Mouse (Mus musculus): ENCODE data around the gene Olfr523.

Olfr523 gene

DNA sequence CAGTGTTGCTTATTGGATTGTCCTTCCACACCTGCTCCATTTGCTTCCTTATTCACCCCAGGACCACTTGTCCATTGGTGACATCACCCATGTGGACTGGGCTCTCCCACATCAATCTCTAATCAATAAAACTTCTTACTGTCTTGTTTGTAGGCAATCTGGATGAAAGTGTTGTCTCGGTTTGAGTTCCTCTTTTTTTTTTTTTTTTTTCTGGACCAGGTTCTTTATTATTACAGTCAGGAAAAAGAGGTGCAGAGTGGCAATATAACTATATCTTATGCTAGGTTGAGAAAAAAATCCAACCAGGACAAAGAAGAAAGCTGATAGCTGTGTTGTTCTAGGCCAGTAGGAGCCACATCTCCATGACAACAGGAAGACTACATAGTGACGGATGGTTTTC lies 7.7 kb downstream of the Olfr523 start:
- no peak for DNase-seq (ENCODE audit: low read depth)

DNA sequence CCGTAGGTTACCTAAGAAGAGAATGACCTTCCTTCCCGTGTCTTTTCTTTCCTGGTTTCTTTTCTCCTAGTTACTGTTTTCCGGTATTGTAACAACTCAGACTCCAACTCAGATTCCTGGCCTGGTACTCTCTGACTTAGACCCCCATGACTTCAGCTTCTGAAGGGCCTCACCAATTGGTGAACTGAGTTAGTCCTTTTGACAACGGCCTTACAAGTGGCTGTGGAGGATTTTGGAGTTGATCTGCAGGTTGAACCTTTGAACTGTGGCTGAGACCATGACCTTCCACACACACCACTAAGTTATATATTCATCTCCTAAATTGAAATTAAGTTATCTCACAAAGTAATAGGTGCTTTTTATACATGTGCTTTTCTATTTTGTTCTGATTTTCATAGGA lies 11.2 kb downstream of the Olfr523 start:
- no peak for DNase-seq (ENCODE audit: low read depth)

DNA sequence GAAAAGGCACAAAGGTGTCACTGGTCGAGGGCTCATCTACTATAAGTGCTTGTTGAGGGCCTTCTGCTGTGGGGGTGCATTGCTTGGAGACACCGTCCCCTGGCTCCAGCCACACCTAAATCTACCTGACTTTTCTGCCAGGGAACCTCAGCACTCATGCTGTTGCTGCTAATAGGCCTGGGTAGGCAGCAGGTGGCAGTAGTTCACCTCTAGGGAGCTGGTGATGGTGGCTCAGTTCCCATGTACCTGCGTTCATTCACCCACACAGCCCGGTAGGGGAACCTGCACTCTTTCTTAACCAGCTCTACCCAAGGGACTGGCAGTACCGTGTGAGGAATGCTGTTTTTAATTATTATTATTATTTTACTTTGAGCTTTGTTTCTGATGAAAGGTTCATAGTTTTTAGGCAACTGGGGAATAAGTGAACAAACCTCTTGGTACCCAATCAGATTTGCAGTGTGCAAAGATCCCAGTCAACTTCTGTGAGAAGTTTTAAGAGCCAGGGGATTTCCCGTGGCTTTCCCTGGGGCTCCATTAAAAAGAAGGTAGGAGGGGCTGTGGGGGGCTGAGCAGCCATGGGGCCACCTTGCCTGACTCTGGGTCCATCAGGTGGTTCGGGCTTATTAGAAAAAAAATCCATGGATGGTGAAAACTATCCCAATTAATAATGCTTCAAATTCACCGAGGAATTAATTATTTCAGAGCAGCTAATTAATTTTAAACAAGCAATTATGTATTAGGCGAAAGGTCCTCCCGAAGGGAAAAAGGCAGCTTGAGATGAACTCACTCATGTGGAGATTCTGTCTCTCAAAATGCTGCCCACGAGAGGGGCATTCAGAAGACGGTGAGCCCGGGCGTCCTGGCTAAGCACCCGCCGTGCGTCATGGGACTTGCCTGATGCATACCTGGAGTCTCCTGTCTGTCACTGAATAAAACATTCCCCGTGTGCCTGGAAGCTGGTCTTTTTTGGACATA lies 13.9 kb downstream of the Olfr523 start:
- no peak for DNase-seq (ENCODE audit: low read depth)

DNA sequence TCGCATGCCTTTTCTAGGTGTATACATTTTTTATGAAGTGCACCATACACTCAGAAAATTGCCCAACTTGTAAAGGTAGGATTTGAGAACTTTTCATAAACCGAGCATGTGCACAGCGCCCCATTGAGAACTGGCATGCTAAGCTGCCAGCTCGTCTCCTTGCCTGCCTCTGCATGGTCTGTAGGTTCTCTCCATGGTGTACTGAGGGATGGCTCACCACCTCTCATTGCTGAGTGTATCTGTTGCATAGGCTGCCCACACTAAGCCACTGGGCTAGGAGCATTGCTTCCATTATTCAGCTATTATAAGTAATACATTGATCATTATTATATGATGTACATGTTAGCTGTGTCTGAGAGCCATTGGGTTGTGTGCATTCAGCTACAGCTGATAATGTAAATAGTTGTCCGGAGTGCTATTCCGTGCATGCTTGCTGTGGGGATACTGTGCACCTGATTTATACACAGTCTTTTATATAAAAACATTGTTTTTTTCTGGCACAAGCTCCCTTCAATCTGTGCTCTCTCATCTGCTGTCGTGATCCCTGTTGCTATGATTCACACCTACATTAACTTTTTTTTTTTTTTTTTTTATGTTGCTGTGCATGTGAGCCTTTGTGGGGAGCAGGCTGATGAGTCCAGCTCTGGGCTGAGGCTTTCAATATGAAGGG lies 14.8 kb downstream of the Olfr523 start:
- no peak for DNase-seq (ENCODE audit: low read depth)

DNA sequence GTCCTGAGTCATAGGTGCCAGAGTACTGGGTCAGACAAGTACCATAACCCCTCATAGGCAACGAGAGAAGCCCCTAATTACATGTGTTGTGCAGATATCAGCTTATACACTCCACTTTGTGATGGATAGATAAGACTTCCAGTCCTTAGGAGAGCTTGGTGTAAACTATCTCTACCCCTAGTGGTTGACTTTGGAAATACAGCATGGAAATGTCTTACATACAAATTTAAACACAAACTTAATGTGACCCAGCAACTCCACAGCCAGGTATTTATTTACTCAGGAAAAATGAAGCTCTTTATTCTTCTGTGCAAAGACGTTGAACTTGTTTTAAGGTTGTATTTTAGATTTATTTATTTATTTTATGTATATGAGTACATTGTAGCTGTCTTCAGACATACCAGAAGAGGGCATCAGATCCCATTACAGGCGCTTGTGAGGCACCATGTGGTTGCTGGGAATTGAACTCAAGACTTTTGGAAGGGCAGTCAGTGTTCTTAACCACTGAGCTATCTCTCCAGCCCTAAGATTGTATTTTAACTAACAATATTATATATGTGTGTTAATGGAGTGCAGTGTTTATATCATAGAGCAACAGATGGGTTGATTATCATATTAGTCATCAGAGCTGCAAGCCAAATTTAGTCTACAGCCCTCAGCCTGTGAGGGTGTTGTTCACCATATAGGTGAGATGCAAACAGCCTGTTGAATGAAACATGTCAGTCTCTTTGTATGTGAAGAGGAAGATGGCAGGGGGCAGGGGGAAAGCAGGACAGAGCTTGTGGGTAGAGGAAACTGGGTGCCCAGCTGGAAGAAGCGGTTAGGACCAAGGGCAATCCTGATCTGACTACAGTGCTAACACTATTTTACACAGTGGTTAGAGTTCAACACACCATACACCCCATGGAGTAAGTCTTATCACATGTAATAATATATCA lies 15.6 kb downstream of the Olfr523 start:
- DNase-seq (ENCODE audit: low read depth) = peak; percentile 70

DNA sequence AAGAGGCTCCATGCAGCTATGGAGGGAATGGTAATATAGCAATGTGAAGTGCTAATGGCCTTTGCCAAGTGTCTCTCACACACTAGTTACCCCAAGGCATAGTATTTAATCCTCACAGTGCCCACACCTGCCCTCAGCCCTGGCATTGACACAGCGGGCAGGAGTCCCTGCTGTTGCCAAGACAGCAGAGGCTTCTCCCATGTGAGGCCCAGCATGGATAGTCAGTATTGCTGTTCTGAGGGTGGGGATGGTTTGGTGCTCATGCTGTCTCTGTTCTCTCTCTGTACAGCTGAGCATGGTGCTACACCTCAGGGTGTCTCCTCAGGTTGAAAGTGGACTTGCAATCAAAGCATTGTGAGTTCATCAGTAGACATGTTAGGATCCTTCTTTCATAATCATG lies 17.4 kb downstream of the Olfr523 start:
- no peak for DNase-seq (ENCODE audit: low read depth)

DNA sequence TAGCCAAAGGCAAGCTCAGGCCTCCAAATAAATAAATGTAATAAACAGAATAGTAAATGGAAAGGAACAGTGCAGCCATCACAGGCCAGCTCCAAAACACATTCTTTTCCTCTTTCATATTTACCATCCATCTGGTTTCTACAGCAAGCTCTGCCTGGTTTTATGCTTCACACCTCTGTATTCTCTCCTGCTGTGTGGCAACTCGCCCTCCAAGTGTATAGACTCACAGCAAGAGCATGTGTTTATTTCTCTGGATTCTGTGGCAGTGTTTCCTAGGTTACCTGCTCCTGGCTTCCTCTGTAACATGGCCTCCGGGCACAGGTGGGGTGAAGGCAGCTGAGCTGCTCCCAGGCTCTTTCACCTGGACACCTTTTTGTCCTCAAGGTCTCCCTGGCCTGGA lies 19.4 kb downstream of the Olfr523 start:
- no peak for DNase-seq (ENCODE audit: low read depth)

DNA sequence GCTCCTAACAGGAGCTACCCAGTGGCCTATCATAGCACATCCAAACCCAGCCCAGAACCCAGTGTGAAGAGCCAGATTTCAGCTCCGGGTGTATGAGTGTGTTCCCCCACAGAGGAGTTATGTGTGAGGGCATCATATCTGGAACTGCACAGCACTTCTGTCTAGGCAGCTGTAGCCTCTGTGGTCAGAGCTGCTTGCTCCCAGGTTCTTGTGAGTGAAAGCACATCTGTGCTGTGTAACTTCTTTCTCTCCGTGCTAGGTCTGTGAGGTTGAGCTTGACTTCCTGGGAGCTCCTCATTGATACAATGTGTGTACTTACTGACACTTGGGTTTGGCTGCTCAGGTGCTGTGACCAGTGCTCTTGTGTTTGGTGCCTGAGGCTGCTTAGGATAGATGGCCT lies 19.8 kb downstream of the Olfr523 start:
- DNase-seq (ENCODE audit: low read depth) = no peak

DNA sequence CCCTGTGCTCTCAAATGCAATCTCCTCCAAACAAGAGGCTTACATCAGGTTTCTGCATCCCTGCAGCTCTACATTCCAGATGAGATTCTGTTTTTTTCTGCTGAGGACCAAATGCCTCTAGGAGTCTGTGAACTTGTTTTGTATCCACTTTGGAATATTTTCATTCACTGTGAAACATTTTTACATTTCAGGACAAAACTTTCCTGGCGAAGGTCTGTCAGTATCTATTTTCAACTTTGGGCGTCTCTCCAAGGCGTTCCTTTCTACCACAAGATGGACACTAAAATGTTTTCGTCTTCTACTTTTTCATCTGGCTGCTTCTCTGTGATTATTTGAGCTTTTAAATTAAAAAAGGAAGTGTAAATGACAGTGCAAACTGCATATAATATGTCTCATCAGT lies 21.0 kb downstream of the Olfr523 start:
- DNase-seq (ENCODE audit: low read depth) = no peak

DNA sequence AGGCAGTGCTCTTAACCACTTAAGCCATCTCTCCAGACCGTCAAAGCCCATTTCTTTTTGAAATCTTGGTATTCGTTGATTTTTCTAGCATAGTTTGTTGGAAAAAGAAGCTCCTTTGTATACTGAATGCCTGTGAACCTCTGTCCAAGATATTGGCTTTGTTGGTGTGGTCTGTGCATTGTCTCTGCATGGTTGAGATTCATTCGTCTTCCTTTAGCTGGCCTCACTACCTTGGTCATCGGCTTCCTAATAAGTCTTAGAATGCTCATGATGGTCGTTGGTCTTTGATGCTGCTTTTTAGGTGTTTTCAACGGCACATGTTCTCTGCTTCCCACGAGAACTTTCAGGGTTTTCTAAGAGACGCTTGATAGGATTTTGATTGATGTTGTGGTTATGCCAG lies 23.0 kb downstream of the Olfr523 start:
- no peak for DNase-seq (ENCODE audit: low read depth)

DNA sequence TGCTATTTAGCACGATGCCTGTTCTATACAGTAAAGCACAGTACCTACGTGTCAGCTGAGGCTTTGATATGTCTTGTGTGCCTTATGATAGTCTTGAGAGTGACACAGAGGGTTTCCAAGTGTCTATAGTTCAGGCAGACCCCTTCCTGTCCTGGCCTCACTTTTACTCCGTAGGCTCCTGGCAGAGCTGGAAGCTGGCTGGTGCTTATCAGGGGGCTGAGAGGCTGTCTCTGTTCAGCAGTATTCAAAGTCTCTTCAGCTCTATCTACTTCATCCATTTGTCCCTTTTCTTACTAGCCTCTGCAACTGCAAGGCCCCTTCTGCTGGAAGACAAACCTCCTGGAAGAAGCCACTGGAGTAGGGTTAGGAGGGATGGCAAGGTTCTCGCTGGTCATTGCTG lies 28.1 kb downstream of the Olfr523 start:
- no peak for DNase-seq (ENCODE audit: low read depth)

DNA sequence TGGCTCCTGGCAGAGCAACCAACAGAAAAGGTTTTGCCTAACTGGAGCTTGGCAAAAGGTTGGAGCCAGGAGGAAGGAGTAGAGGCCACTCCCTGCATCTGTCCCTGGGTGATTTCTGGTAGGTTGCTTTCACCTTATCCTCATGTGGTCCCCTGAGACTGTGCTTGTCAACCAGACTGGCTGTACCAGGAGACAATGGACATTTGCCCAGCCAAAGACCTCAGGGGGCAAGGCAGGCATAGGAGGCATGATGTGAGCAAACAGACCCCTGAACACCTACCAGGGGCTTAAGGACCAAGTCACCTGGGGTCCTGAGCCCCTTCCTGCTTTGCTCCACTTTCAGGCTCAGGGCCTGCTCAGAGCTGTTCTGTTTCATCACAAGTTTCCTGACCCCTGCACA lies 32.8 kb downstream of the Olfr523 start, which contains the start of gene Olfr524:
Gene Olfr524, minus strand, starts transcription at position 101 of the 400 bp plus-strand sequence.
- no peak for DNase-seq (ENCODE audit: low read depth)

DNA sequence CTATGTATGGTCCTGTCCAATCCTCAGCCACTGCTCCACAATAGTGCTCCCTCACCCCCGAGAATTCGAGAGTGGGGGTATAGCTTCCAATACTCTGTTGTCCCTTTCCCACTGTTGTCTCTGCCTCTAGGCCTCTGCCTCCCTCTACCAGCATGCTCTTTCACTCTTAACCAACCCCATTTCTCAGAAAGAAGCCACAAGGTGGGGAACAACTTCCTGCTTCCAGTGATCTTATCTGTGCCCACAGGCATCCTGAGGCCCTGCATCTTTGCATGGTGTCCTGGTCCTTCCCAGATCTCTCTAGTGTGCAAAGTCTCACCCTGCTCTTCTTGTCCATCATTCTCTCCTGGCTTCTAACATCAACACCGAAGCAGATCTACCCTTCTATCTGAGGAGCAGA lies 33.9 kb downstream of the Olfr523 start:
- no peak for DNase-seq (ENCODE audit: low read depth)

DNA sequence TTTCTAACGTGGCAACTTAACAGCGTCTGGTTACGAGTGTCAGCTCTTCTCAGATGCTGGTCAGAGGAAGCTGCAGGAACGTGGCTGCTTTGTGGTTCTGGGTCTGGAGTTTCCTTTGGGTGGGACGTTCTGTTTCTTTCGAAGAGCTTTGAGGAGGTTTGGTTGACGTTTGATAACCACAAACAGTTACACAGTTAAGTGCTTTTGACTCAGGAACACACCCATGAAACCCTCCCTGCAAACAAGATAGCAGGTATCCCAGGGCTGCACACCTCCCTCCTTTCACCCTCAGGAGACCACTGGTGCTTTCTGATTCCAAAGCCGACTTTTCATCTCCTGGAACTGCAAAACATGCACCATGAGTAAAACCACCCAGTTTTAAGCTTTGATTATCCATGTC lies 35.1 kb downstream of the Olfr523 start:
- DNase-seq (ENCODE audit: low read depth) = peak; percentile 63

DNA sequence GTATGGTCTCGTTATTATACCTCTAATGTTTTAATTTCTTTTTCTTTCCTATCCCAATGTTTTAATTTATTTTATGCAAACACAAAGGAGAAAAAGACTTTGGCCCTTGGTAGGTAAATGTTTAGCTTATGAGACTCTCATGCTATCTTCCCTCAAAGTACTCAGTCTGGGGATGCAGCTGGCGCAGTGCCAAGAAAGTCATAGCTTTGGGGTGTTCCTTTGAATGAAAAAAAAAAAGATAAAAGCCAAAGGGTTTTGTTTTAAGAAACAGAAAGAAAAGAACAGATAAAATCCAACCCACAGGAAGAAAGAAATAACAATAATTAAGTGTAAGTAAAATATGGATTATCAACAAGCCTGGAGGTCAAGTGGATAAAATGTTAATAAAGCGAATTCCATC lies 35.7 kb downstream of the Olfr523 start:
- DNase-seq (ENCODE audit: low read depth) = peak; percentile 64

DNA sequence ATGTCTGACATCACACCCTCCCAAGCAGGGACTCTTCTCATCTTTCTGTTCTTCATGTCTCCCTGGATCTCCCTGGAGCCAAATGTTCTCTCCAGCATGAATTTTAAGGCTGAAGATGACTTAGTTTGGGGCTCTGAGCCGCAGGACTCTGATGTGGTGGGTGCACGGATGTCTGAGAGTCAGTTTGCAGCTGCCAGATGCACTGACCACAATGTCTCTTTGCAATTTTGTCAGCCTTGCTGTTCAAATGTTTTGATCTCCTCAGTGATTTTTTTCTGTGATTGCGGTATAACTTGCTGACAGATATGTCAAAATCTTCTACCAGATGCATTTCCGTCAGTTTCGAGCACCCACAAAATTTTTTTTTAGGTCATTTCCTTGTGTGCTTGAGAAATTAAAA lies 40.8 kb downstream of the Olfr523 start:
- no peak for DNase-seq (ENCODE audit: low read depth)

DNA sequence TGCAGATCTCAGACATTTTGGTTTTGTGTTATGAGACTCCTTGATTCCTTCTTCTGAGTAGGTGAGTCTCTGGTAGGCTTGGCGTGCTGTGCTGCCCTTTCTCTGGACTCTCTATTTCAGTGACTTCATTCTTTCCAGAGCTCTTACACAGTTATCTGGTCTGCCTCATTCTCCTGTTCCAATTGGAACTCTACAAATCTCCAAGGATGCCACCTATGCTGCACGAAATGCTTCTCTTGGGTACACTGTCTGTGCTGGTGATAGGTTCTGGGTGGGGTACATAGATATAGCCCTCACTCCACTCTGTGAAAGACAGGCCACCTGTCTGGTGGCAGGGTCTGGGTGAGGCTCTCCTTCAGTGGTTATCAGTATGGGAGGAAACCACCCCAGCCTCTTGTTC lies 45.0 kb downstream of the Olfr523 start, which contains the start of gene Cd163l1:
Gene Cd163l1, plus strand, starts transcription at position 301 of the 400 bp plus-strand sequence.
- no peak for DNase-seq (ENCODE audit: low read depth)

DNA sequence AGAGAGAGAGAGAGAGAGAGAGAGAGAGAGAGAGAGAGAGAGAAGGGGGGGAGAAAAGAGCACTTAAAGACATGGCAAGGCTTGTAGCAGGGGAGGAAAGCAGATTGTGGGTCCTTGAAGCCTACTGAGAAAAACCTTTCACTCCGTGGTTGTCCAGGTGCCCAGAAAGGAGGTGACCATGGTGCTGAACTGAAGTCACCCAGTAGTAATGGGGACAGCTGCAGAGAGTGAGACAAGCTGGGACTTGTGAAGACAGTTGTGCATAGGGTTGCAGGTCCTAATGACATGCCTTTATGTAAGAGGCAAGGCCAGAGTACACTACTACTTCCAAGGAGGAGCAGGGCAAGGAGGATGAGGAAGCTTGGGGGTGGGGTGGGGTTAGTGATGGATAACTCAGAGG lies 46.3 kb downstream of the Olfr523 start:
- no peak for DNase-seq (ENCODE audit: low read depth)

DNA sequence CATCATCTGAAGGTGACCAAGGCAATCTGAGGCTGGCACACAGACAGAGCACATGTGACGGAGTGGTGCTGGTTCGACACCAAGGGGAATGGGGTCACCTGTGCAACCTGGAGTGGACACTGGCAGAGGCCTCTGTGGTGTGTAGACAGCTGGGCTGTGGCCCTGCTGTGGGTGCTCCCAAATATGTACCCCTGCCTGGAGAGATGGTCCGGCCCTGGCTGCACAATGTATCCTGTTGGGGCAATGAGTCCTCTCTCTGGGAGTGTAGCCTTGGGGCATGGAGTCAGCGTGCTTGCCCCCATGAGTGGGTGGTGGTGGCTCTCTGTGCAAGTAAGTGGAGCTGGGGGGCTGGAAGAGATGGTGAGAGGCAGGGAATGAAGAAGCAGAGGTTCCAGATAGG lies 47.4 kb downstream of the Olfr523 start:
- no peak for DNase-seq (ENCODE audit: low read depth)

DNA sequence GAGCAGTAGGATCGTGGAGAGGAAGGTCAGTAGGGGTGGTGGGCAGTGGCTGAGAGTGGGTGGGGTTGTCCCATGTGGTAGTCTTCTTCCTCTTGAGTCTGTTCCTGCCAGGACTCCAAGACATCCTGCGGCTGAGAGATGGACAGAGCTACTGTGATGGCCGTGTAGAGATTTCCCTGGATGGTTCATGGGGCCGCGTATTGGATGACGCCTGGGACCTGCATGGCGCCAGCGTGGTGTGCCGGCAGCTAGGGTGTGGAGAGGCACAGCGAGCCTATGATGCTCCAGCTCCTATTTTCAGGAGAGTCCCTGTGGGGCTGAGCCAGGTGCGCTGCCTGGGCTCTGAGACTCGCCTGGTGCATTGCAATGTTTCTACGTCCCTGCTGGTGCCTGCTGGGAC lies 51.2 kb downstream of the Olfr523 start:
- DNase-seq (ENCODE audit: low read depth) = no peak
